ENCODE assay signal across 11 mouse cellular contexts in the genomic region with DNA sequence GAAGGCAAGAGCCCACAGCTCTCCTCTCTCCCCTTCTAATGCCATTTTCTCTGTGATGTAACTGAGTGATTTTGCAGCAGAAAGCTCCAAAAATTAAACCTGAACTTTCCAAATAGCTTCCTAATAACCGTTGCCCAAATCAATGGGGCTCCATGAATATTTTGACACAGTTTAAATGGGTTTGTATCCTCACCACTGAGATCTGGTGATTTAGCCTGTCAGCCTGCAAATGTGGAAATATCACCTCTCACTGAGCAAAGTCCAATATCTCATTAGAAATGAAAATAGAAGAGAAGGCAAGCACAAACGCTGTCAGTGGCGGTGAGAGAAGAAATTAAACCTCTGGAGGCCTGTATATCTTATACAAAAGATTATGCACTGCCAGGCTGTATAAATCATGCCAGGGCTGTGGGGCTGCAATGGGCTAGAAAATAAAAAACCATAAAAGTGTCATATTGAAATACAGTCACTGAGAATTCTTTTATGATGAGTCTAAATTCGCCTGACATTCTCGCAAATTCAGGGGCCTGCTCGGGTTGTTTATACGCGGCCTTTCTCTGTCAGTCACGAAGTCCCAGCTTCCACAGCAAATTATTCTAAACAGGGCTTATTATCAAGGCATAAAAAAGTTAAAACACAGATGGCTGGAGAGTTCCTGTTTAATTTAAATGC.
A peak's percentile ranks its signal among the peaks of the same experiment; 100 is the strongest.
DNase-seq lines count a peak whose midpoint lies in the region; ATAC-seq and TF ChIP-seq lines count a peak whose summit lies in the region.
"Had no signal": no experiment of that assay in that cellular context is flagged by ENCODE, and none has a peak within 500 bp of the region (broad histone marks: within the 10 kb centered on the region; RNA-seq: fewer than 3 reads in every experiment).

No protein-coding gene starts in this region.

- H3K4me3 ChIP-seq in forebrain, embryonic 15.5 days: no peak overlapping the region
- no peak overlapping the region for H3K4me3 ChIP-seq in forebrain, embryonic 11.5 days (ENCODE audit: low read depth, low read length)
- no peak overlapping the region for H3K4me3 ChIP-seq in lung, embryonic 15.5 days
- no peak overlapping the region for H3K4me3 ChIP-seq in lung, adult 2 months (replicated peaks; ENCODE audit: extremely low read depth, low read depth, low read length)
- H3K4me3 ChIP-seq in neural tube, embryonic 13.5 days: no peak overlapping the region

- no peak for TF ChIP-seq CTCF in lung, adult 2 months (IDR thresholded peaks at IDR 0.05; ENCODE audit: insufficient read depth, low read length)

- DNase-seq in forebrain, embryonic 11.5 days (ENCODE audit: low spot score): no peak
- DNase-seq in lung, adult 2 months: no peak
- peak; percentile 60 for DNase-seq in hindlimb bud, embryonic 11.5 days (ENCODE audit: extremely low spot score, low read depth, low spot score)
- no peak for DNase-seq in lung, postnatal 14 days
- no peak for DNase-seq in urinary bladder, postnatal 14 days (ENCODE audit: low spot score)
- DNase-seq: cerebellum, adult 11 months; spleen, adult 18-20 months had no signal

- TF ChIP-seq POLR2A in lung, adult 2 months (IDR thresholded peaks at IDR 0.05; ENCODE audit: borderline replicate concordance, extremely low read depth, low read depth, low read length): no peak

- H3K9me3 ChIP-seq in forebrain, embryonic 15.5 days: no peaks in the 10 kb centered on the region
- no peaks in the 10 kb centered on the region for H3K9me3 ChIP-seq in forebrain, embryonic 11.5 days (ENCODE audit: control insufficient read depth, low read length)
- H3K9me3 ChIP-seq in lung, embryonic 15.5 days: no peaks in the 10 kb centered on the region
- no peaks in the 10 kb centered on the region for H3K9me3 ChIP-seq in neural tube, embryonic 13.5 days

- H3K27ac ChIP-seq in forebrain, embryonic 15.5 days (replicated peaks): 0 out of 2 replicates have a peak overlapping the region, but pooled peaks have one; percentile 2
- no peak overlapping the region for H3K27ac ChIP-seq in forebrain, embryonic 11.5 days (ENCODE audit: low read depth, low read length)
- H3K27ac ChIP-seq in lung, embryonic 15.5 days: no peak overlapping the region
- H3K27ac ChIP-seq in neural tube, embryonic 13.5 days (replicated peaks): peak overlapping the region; percentile 70
- H3K27ac ChIP-seq: stomach, postnatal 0 days had no signal

- H3K36me3 ChIP-seq in forebrain, embryonic 15.5 days: no peaks in the 10 kb centered on the region
- H3K36me3 ChIP-seq in forebrain, embryonic 11.5 days (ENCODE audit: control insufficient read depth, insufficient read depth, low read length): no peaks in the 10 kb centered on the region
- H3K36me3 ChIP-seq in lung, embryonic 15.5 days: no peaks in the 10 kb centered on the region
- H3K36me3 ChIP-seq in neural tube, embryonic 13.5 days: no peaks in the 10 kb centered on the region

- no peaks in the 10 kb centered on the region for H3K27me3 ChIP-seq in forebrain, embryonic 15.5 days
- no peaks in the 10 kb centered on the region for H3K27me3 ChIP-seq in forebrain, embryonic 11.5 days (ENCODE audit: control insufficient read depth, insufficient read depth, low read length)
- no peaks in the 10 kb centered on the region for H3K27me3 ChIP-seq in lung, embryonic 15.5 days
- no peaks in the 10 kb centered on the region for H3K27me3 ChIP-seq in neural tube, embryonic 13.5 days

- 63% methylated on average over 9 of the region's 9 CpGs for WGBS in forebrain, embryonic 15.5 days
- 82% methylated on average over 9 of the region's 9 CpGs for WGBS in forebrain, embryonic 11.5 days
- 55% methylated on average over 9 of the region's 9 CpGs for WGBS in lung, embryonic 15.5 days
- WGBS in lung, adult 2 months: 80% methylated on average over 9 of the region's 9 CpGs
- WGBS in neural tube, embryonic 13.5 days: 12% methylated on average over 9 of the region's 9 CpGs

- no peak overlapping the region for H3K9ac ChIP-seq in forebrain, embryonic 15.5 days (replicated peaks)
- H3K9ac ChIP-seq in forebrain, embryonic 11.5 days (ENCODE audit: low read length): no peak overlapping the region
- H3K9ac ChIP-seq in lung, embryonic 15.5 days: no peak overlapping the region
- H3K9ac ChIP-seq in neural tube, embryonic 13.5 days: no peak overlapping the region

- no peak overlapping the region for H3K4me2 ChIP-seq in forebrain, embryonic 15.5 days (replicated peaks)
- no peak overlapping the region for H3K4me2 ChIP-seq in forebrain, embryonic 11.5 days (ENCODE audit: low read depth, low read length, severe bottlenecking)
- 0 out of 2 replicates have a peak overlapping the region, but pooled peaks have one; percentile 8 for H3K4me2 ChIP-seq in lung, embryonic 15.5 days
- H3K4me2 ChIP-seq in neural tube, embryonic 13.5 days: no peak overlapping the region

- no peak for ATAC-seq in forebrain, embryonic 15.5 days (replicated peaks)
- ATAC-seq in forebrain, embryonic 11.5 days (replicated peaks; ENCODE audit: low FRiP score): no peak
- ATAC-seq in lung, embryonic 15.5 days (ENCODE audit: borderline replicate concordance, extremely low read depth, low FRiP score, low TSS enrichment): no peak
- ATAC-seq in neural tube, embryonic 13.5 days (ENCODE audit: low read depth): peak; percentile 89

- H3K4me1 ChIP-seq in forebrain, embryonic 15.5 days: peaks cover 8% of the 10 kb centered on the region; the same call in 1 of the 2 replicates
- H3K4me1 ChIP-seq in forebrain, embryonic 11.5 days (replicated peaks; ENCODE audit: control insufficient read depth, insufficient read depth, low read length): no peaks in the 10 kb centered on the region
- peaks cover 27% of the 10 kb centered on the region for H3K4me1 ChIP-seq in lung, embryonic 15.5 days
- H3K4me1 ChIP-seq in lung, adult 2 months (ENCODE audit: control insufficient read depth, insufficient read depth, low read length): no peaks in the 10 kb centered on the region
- peaks cover 46% of the 10 kb centered on the region for H3K4me1 ChIP-seq in neural tube, embryonic 13.5 days (replicated peaks)

Comparison
In these comparisons a context has a peak if more than half of its experiments do, and no peak if none do; other contexts are left out.
1. H3K27ac ChIP-seq: peak in forebrain, embryonic 15.5 days (single experiment) and neural tube, embryonic 13.5 days (single experiment); none in forebrain, embryonic 11.5 days (single experiment) and lung, embryonic 15.5 days (single experiment).